Mouse (Mus musculus): ENCODE data around the gene Rbm17.
"Not testable (repeated sequence)": the region's sequence is repeated elsewhere in the genome, so short reads cannot be mapped to it uniquely, and the experiment has no call there.

Rbm17 gene

DNA sequence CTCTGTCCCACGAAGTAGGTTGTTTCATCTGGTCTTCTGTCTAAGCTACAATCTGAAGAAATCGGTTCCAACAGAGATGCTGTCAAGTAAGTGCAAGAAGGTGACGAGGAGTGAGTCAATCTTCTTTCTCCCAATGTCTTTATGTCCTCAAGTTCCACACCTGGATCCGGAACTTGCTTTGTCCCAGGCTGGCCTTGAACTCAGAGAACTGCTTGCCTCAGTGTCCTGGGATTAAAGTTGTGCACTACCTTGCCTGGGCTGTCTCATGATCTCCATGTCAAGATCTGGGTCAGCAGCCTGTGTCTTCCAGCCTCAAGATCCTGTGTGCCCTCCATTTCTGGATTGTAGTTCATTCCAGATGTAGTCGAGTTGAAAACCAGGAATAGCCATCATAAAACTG is at the start of gene Rbm17:
Rbm17 (minus strand) TSS at position 101 of the 400 bp plus-strand sequence.
- DNase-seq (ENCODE audit: low spot score), result no peak

DNA sequence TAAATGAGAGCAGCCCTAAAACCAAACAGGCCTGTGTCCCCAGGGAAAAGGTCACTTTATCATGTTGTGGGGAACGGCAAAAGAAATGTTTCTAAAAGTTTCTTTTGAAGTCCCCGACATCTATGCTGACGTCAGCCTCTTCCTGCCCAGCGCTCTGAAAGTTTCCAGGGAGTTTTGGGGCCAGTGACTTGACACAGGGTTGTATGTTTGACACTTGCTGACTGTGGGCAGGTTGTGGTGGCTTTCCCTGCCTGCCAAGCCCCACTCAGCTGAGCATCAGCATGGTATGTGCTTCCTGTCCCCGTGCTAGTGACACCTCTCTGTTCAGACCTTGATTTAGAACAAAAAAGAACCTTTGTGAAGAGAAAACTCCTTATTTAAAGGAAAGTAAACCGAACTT is 49.4 kb upstream of the Rbm17 start:
- DNase-seq (ENCODE audit: low spot score), result no peak

DNA sequence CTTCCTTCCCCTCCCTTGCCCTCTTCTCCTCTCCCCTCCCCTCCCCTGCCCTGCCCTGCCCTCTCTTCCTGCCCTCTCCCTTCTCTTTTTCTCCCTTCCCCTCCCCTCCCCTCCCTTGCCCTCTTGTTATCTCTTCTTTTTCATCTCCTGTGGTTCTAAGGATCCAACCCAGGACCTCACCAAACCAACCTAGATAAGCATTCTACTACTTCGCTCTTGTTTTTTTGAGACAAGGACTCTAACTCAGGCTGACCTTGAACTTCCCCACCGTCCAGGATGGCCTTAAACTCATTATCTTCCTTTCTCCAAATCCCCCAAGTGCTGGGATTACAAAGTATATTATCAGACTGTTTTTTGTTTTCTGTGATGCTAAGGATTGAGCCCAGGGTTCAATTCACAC is 48.8 kb upstream of the Rbm17 start:
- DNase-seq (ENCODE audit: low spot score), result no peak

DNA sequence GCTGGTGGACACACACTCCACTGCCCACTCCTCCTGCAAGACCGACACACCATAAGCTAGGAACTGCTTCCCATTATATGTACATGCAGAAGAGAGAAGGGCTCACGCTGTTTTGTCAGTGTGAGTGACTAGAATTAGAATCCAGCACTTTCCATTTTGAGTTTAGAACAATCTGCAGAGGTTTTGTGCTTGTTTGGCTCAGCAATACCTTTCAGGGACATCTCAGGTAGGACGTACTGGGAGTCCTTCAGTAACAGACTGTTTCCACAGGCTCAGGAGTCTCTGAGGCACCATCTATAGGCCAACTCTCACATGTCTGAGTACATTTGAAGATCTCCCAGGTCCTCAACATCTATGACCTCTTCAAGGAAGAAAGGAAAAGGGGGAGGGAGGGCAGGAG is 48.2 kb upstream of the Rbm17 start:
- DNase-seq (ENCODE audit: low spot score), result no peak

DNA sequence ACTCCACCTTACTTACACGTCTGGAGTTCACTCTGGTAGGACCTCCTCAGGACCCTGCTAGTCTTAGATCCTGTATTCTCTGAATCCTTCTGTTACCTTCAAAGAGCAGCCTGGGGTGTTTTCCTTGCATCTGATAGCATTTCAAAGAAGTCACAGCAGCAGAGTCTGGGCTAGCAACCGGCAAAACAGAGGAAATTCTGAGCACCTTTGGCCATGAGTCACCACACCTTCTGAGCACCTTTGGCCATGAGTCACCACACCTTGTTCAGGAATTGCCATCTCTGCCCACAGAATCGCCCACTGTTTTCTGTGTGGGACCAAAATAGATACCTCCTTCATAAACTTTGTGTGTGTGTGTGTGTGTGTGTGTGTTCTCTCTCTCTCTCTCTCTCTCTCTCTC is 47.5 kb upstream of the Rbm17 start:
- DNase-seq (ENCODE audit: low spot score), result no peak

DNA sequence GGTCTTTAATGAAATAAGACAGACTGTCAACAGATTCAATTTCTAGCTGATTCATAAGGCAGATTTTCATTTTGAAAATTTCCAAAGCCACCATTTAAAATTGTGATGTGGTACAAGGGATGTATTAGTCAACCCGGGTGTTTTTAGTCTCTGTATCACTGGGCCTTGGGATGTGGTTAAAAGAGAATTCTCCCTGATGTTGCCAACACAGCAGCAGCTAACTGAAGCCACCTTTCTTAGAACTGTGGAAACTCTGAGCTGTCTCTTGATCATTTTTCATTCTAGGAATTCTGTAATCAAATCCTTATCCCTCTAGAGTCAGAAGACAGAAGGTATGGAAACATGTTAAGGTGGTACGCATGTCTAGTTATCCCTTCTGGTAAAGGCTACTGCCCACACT is 41.3 kb upstream of the Rbm17 start:
- DNase-seq (ENCODE audit: low spot score), result no peak

DNA sequence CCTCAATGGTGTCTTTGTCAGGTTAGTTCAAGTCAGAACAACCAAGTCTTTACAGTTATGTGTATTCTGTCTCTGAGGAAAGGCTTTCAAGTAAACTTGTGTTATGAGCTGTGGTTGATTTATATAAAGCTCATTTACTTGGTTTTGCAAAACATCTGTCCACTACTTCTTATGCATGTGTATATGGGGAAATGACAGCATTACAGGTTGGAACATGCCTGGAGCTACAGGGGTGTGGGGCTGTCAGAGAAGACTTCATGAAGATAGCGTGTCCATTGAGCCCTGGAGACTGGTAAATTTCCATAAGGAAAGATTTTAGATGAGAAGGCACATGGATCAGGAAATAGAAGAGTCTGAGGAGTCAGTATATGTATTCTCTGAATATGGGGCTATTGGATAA is 40.1 kb upstream of the Rbm17 start:
- DNase-seq (ENCODE audit: low spot score), result no peak

DNA sequence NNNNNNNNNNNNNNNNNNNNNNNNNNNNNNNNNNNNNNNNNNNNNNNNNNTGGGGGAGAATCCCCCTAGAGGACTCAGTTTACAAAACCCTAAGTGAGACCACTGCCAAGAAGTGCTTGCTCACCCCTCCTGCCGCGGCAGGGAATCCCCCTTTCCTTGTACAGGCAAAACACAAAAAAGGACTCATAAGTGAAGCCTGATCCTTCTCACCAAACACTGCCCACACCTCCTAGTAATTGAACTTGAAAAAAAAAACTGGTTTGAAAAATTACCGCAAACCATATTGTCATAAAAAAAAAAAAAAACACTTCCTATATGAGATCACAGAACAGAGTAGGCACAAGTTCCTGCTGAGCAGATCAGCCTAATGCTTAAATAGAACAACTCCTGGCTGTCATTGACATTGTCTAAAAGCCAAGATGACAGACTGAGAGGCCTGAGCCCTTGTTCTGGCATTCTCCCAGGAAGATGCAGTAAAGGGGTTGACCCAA is 38.5 kb upstream of the Rbm17 start, which contains the start of gene Il2ra:
Il2ra (plus strand) TSS at position 357 of the 491 bp plus-strand sequence.
- no peak for DNase-seq (ENCODE audit: low spot score)

DNA sequence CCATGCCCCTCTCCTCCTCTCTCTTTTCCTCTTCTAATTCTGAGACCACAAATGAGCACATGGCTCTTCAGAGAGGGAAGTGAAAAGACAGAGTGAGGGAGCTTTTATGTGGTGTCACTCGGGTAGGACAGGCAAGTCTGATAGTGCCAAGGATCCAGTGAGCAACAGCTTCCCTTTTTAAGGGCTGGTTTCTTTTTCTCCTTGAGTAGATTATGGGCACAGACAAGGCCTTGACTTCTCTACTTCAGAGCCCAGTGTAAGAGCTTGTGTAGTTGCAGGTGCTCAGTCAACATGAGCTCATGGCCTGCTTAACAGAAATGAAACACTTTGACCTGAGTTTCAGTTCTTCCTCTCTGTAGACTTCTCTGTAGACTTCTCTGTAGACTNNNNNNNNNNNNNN is 33.2 kb upstream of the Rbm17 start:
- no peak for DNase-seq (ENCODE audit: low spot score)

DNA sequence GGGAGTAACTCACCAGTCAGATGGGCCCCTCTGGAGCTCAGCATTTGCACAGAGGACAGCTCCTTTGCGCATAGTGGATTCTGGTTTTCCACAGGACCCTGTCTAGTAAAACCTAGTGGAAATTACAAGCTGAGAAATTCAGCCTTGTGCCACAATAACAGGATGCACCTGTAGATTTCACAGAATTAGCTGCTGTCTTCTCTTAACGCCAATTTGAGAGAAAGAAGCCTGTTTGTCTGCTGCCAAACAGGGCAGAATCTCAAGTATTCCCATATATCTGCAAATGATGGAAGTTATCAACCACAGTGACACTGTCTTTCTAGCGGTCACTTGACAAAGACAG is 32.2 kb upstream of the Rbm17 start:
- DNase-seq (ENCODE audit: low spot score), result no peak

DNA sequence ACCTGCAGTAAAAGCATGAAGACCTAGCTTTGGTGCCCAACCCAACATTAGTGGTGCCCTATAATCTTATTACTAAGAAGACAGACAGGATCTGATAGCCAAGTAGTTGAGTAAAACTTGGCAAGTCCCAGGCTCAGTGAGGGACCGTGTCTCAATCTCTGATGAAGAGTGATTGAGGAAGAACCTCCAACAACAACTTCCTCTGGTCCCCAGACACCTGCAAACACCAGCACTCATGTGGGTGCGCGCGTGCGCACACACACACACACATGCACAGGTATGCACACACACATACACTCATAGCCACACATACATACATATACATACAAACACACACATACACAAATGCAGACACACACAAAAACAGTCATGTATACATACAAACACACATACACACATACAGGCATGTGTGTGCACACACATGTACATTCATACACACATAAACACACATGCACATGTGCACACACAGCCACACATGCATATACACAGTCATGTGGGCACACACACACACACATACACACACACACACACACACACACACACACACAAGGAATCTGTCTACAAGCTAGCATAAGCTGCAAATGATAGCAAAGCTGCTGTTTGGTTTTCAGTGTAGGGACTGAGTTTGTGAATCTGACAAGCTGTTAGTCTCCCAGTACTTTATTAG is 31.7 kb upstream of the Rbm17 start:
- DNase-seq (ENCODE audit: low spot score), result no peak

DNA sequence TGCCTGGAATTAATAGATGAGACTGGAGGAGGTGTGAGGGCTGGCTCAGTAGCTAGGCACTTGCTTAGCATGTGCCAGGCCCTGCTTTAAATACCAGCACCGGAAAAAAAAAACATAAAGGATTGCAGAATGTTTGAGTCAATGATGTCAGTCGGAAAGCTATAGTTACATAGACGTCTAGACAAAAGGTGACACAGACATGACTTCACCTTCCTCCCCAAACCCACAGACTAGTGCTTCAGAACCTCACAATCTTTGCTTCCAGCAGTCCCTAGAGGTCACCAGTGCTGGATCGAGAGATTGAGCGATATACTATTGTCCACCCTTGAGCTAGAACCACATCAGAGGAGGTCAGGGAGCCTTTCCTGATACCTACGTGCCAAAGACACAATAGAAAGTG is 31.1 kb upstream of the Rbm17 start:
- DNase-seq (ENCODE audit: low spot score), result no peak

DNA sequence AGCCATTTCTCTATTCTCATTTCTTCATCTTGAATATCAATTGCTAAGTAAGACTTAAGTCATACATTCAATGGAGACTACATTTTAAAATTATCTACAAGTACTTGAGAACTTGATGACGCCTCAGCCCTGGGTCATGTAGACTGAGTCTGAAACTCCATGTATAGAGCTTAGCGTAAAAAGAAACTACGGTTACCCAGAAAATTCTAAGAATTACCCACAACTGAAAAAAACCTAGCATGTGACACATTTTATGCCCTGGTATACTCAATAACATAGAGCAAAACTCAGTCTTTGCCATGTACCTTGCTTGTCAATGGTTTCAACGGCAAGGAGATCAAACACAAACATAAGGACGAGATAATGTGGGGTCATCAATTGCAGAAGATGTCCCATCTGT is 21.9 kb upstream of the Rbm17 start, which contains the start of gene Gm17490:
Gm17490 (minus strand) TSS at position 375 of the 400 bp plus-strand sequence.
- DNase-seq (ENCODE audit: low spot score), result no peak

DNA sequence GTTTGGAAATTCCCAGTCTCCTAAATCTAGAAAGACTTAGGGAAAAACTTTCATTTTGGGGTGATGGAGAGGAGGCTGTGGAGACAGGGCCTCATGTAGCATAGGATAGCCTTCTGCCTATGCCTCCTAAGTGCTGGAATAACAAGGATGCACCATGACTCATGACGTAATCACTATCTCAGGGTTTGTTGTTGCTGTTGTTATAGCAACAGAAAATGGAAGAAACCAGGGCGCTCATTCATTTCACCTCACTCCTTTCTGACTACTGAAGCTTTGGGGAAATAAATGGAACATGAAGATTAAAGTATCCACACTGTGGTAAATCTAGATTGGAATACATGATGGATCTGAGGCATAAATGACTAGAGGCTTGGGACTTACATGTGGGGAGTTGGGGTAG is 19.8 kb upstream of the Rbm17 start:
- no peak for DNase-seq (ENCODE audit: low spot score)

DNA sequence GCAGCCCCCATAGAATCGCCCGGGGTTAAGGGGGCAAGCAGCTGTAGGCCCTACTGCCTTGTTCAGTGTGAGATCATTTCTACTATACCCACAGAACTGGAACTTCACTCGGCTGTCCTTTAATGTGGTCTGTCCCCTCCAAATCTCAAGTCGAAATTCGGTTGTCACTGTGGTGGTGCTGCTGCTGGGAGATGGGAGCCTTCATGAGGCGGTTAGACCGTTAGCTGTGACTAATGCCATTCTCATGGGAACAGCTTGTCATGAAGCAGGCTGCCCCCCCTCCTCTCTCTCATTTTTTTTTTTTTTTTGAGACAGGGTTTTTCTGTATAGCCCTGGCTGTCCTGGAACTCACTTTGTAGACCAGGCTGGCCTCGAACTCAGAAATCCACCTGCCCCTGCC is 19.2 kb upstream of the Rbm17 start:
- no peak for DNase-seq (ENCODE audit: low spot score)

DNA sequence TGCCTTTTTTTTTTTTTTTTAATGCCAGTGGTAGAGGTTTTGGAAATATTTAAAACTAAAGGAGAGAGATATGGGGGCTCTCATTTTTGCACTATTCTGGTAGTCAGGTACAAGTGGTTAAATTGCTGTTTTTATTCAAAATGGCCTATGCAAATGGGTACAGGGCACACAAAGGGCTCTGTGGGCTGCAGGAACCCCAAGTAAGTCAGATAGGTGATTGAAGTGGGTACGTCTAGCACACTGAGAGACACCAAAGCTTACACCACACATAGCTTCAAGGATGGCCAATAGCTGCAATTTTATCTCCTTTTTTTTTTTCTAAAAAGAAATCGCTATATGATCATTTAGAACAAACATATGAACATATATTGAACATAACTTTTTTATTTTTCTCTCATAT is 15.6 kb upstream of the Rbm17 start:
- no peak for DNase-seq (ENCODE audit: low spot score)

DNA sequence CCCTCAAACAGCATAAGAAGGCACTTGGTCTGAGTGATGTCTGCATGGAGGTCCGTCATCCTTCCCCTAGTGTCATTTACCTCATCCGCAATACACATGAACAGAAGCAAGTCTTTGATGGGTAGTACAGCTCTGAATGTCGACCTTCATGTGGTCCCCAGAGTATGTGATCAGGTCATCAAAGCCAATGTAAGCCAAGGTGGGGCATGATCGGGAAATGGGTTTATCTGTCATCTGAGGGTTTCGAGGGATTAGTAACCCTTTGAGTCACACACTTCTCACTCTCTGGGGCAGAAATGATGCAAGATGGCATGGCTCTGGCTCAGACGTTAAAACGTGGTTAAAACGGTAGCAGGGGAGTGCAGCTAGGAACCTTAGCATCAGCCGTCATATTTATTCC is 12.9 kb upstream of the Rbm17 start:
- DNase-seq (ENCODE audit: low spot score), result no peak

DNA sequence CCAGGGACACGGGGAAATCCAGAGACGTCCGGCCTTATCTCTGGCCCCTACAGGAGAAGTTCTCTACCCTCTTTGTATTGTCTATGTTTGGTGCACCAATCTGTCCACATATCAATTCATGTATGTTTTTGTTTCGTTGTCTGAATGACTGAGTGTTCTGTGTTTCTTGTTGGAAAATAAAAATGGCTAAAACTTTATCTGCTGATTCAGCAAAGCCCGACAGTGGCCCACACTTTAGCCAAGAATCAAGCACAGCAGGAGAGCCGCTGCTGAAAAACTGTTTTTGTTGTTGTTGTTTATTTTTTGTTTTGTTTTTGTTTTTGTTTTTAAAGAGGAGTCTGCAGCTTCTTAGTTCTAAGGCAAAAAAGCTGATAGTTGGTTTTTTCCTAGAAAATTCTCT is 9.0 kb upstream of the Rbm17 start:
- not testable (repeated sequence) for DNase-seq (ENCODE audit: low spot score)

DNA sequence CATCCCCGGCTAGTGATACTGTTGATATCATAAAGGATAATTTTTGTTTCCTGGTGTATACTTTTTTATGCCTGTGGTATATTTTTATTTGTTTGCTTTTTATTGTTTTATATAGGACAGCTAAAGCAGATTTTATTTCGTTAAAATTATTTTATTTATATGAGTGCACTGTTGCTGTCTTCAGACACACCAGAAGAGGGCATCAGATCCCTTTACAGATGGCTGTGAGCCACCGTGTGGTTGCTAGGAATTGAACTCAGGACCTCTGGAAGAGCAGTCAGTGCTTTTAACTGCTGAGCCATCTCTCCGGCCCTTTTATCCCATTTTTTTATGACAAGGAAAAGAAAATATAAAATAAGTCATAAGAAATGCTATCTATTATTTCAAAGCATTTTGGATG is 2.8 kb upstream of the Rbm17 start:
- not testable (repeated sequence) for DNase-seq (ENCODE audit: low spot score)

DNA sequence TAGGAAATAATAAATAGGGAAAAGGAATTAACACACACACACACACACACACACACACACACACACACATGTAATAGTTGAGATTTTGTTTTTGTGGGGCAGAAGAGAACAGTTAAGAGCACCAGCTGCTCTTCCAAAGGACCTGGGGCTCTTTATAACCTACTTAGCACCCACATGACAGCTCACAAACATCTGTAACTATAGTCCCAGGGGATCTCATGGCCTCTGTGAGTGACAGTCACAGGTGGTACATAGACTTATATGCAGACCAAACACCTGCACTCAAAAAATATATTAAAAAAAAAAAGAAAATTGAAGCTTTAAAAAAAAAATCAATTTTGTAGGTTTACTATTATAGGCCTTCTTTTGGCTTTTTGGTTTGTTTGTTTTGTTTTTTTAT is 958 bp upstream of the Rbm17 start:
- DNase-seq (ENCODE audit: low spot score), result peak; percentile 6

DNA sequence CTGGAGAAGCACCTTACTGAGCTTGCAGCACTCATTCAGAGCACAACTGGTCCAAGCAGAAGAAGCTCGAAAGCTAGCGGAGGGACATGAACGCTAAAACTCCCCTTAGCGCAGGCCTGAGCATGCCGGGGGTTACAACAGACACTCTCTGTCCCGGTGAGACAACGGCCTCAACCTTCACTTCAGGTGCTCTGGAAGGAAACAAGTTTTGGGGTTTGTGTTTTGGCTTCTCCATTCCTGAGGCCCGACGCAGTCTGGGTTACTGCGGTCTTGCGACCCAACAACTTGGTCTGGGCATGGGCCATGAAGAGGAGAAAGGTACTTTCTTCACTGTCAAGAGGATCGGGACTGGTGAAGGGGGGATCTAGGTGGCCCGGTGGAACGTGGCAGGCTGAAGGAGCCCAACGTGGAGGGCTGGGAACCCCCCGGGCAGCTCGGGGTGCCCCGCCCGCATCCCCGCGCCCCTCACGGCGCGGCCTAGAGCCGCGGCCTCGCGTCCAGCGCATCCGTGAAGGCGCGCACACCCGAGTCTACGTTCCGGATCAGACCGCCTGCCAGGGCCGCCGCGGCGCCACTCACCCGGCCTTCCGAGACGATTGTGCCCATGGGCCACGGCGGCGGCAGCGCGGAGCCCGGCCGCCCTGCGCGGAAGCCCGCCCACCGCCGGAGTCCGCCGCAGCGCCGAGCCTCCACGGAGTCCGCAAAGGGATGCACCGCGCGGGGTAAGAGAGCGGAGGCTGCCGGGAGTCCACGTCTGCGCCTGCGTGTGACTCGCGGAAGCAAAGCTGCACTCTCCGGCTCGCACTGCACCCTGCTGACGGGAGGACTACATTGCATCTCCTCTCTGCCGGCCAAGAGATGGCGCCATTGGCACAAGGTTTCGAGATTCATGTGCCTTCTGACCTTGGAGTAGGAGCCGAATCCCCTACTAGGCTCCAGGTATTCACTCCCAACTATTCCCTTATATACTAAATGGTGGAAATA is 1.2 kb downstream of the Rbm17 start:
- peak; percentile 96 for DNase-seq (ENCODE audit: low spot score)

DNA sequence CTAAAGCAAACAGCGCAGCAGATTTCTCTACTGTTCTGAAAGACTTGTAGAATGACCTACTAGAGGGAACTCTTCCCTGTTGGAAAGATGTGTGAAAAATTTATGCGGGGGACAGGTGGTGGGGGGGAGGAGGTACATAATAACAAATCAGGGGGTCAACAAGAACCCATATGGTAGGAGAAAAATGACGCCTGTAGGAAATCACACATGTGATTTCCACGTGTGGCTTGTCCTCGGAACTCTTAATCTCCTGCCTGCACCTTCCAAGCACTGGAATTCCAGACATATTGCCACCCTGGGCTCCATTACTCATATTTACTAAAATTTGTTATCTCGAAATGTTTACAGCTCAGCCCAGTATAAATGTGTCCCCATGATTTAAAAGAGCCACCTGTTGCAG is 2.2 kb downstream of the Rbm17 start:
- no peak for DNase-seq (ENCODE audit: low spot score)

DNA sequence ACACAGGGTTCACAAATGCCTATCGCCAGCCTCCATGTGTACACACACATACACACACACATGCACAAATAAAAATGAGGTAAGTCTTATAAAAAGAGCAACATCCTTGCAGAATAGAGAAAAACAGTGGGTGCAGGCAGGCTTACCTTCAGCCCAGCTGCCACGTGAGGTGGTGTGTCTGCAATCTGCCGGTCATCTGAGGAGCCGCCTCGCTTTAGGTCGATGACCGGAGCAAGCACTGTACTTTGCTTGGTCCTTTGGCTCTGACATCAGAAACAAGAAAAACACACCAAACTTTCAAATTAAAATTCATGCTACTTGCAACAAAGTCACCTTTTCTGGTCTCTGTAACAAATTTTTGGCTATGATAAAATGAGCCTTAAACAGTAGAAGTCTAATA is 6.0 kb downstream of the Rbm17 start:
- DNase-seq (ENCODE audit: low spot score), result no peak

Measured in retina, embryonic 14.5 days (tissue).